Mouse (Mus musculus) intestine, postnatal 0 days (tissue): Measurements from ENCODE around the gene Arhgef2. TPM values are rescaled to one million over a fixed set of nuclear protein-coding genes. Genes with fewer than 3 reads are reported as not detected.
A peak's percentile ranks its signal among the peaks of the same experiment; 100 is the strongest.

Source experiments
- ATAC-seq: fragments of 200-750 bp; cut with Nextera tagmentation; 2 replicates; pipeline ENCODE4 v1.8.0; 2017; ENCODE audit warnings: mild to moderate bottlenecking, moderate TSS enrichment, moderate library complexity
- H3K27ac ChIP-seq: fragments of 300-500 bp; sonication (generic); 2 replicates; pipeline ENCODE4 v1.5.1; 2014; ENCODE audit warnings: mild to moderate bottlenecking, low read depth, low read length, moderate library complexity
- H3K27me3 ChIP-seq: fragments of 300-500 bp; sonication (generic); replicated peaks from 2 replicates; pipeline ENCODE4 v1.6.1; 2014; ENCODE audit warnings: low read length, mixed read lengths; ENCODE audit not compliant: control insufficient read depth, insufficient read depth
- H3K36me3 ChIP-seq: fragments of 300-500 bp; sonication (generic); 2 replicates; pipeline ENCODE4 v1.6.1; 2014; ENCODE audit warnings: mild to moderate bottlenecking, moderate library complexity; ENCODE audit not compliant: control insufficient read depth, insufficient read depth
- H3K4me1 ChIP-seq: fragments of 300-500 bp; sonication (generic); replicated peaks from 2 replicates; pipeline ENCODE4 v1.6.1; 2014; ENCODE audit warnings: antibody characterized with exemption, low read length, mixed read lengths; ENCODE audit not compliant: control insufficient read depth, insufficient read depth
- H3K4me2 ChIP-seq: fragments of 300-500 bp; sonication (generic); replicated peaks from 2 replicates; pipeline ENCODE4 v1.6.1; 2014; ENCODE audit warnings: low read depth, mild to moderate bottlenecking, moderate library complexity
- H3K4me3 ChIP-seq: fragments of 300-500 bp; sonication (generic); 2 replicates; pipeline ENCODE4 v1.5.1; 2014; ENCODE audit warnings: low read depth, low read length
- H3K9ac ChIP-seq: fragments of 300-500 bp; sonication (generic); 2 replicates; pipeline ENCODE4 v1.6.1; 2014; ENCODE audit warnings: mild to moderate bottlenecking, low read depth, low read length
- H3K9me3 ChIP-seq: fragments of 300-500 bp; sonication (generic); 2 replicates; pipeline ENCODE4 v1.6.1; 2016; ENCODE audit warnings: mixed run types; ENCODE audit not compliant: control insufficient read depth
- CTCF ChIP-seq: sonication (generic); IDR thresholded peaks from 2 replicates; pipeline ENCODE4 v1.5.1; 2016; ENCODE audit warnings: low read depth, mild to moderate bottlenecking, control low read depth, antibody characterized with exemption, moderate library complexity
- WGBS: fragments of 180-500 bp; shearing (Covaris S2); extraction: QIAGEN DNeasy Blood & Tissue Kit; methylation state at CpG from one replicate; pipeline ENCODE4 v1.1.7; 2014; 5-methylcytosine and 5-hydroxymethylcytosine counted together
- polyA plus RNA-seq: library from polyadenylated mRNA; unstranded; fragments of >200 nt; fragmentation: Nextera tagmentation; extraction: Ambion mirVana; gene quantifications from 2 replicates; pipeline ENCODE4 v1.2.1, GENCODE M21; 2015

The Arhgef2 gene
- polyA plus RNA-seq, 1 experiment from 2014 or later: 22.1 TPM

DNA sequence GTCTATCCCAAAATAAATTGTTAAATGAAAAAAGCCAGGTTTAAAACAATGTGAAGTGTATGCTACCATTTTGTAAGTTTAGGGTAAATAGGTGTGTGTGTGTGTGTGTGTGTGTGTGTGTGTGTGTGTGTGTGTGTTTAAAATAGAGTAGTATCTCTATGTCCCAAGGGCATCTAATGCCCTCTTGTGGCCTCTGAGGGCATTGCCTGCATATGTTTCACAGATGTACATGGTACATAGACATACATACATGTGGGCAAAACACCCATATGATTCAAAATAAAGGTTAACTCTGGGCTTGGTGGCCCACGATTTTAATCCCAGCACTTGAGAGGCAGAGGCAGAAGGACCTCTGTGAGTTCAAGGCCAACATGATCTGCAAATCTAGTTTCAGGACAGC lies 34.9 kb downstream of the Arhgef2 start:
- Histone ChIP-seq H3K4me2 (no peak overlapping the region), H3K4me3 (no peak overlapping the region), H3K4me1 (no peaks in the 10 kb centered on the region), H3K27me3 (no peaks in the 10 kb centered on the region), H3K9me3 (no peaks in the 10 kb centered on the region), H3K36me3 (peaks cover 83% of the 10 kb centered on the region), H3K9ac (no peak overlapping the region), H3K27ac (no peak overlapping the region)
- TF ChIP-seq CTCF: peak; percentile 86
- 55% methylated on average over 1 of the region's 1 CpGs for WGBS
- ATAC-seq: 0 out of 2 replicates have a peak, but pooled peaks have one; percentile 28

DNA sequence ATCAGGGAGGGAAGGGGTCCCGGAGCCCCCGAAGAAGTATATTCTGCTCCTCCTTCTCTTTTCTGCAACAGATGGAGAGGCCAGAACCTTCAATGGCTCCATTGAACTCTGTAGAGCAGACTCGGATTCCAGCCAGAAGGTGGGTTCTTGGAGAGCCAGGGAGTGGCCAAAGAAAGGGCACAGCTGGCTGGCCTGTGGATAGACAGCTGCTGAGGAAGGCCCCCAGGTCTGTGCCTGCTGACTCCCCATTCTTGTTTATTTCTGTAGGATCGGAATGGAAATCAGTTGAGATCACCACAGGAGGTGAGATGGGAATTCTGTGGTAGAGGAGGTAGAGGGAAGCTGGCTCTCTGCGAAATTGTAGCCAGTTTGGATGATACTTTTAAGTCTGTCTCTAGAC lies 37.3 kb downstream of the Arhgef2 start:
- Histone ChIP-seq H3K4me2 (no peak overlapping the region), H3K36me3 (peaks cover 86% of the 10 kb centered on the region), H3K27ac (no peak overlapping the region), H3K4me3 (no peak overlapping the region), H3K27me3 (no peaks in the 10 kb centered on the region), H3K9ac (no peak overlapping the region), H3K9me3 (no peaks in the 10 kb centered on the region), H3K4me1 (no peaks in the 10 kb centered on the region)
- ATAC-seq: no peak
- no peak for TF ChIP-seq CTCF
- WGBS: 90% methylated on average over 5 of the region's 5 CpGs

DNA sequence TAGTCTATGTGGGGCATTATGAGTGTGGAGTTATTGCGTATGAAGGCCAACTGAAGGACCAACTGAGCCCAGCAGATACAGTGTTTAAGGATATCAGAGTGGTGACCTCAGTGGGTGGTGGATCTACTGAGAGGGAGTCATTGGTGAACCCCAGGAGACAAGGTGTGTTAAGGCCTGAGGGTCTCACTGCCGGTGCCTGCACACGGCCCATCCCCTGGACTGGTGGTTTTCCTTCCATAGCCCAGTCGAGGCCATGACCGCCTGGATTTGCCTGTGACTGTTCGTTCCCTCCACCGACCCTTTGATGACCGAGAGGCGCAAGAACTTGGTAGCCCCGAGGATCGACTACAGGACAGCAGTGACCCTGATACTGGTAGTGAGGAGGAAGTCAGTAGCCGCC lies 40.2 kb downstream of the Arhgef2 start:
- Histone ChIP-seq H3K4me3 (no peak overlapping the region), H3K27me3 (no peaks in the 10 kb centered on the region), H3K4me1 (no peaks in the 10 kb centered on the region), H3K27ac (no peak overlapping the region), H3K9ac (no peak overlapping the region), H3K4me2 (no peak overlapping the region), H3K9me3 (no peaks in the 10 kb centered on the region), H3K36me3 (peaks cover 65% of the 10 kb centered on the region)
- 91% methylated on average over 12 of the region's 12 CpGs for WGBS
- TF ChIP-seq CTCF: no peak
- ATAC-seq: no peak

DNA sequence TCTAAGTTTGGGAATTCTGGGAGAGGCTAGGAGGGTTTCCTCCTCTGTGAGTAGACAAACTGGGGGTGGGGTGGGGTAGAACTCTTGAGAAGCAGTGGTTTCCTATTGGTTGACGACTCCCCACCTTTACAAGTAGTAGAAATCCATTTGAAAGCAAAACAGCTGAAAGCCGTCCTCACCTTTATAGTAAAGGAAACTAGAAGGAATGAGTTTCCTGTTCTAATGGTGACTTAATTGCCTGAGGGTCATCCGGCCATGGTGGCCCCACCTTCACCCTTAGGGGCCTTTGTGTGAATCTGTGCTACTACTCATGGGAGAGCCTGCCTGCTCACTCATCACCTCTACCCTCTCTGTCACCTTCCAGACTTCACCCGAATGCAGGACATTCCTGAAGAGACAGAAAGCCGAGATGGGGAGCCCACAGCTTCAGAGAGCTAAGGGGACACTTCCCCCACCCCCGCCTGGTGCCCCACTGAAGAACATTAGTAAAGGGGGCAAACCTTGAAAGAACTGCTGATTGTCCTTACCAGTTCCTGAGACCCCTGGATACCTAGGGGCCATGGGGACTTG lies 40.7 kb downstream of the Arhgef2 start:
- TF ChIP-seq CTCF: no peak

DNA sequence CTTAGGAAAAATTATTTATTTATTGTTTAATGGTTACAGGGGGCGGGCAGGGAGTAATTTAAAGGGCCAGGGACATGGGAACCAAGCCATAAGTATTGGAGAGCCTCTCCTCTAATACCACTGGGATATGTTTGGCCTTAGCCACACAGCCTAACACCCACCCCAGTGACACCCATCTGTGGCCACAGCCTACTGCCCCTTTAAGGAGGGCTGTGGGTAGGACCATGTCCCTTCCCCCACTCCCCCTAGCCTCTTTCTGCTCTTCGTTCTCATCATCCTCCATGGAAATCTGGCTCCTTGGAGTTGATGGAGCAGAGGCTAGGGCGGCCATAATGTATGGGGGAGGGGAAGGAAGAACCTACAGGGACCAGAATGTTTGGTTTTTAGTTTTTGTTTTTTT lies 41.3 kb downstream of the Arhgef2 start:
- H3K27me3 ChIP-seq: no peaks in the 10 kb centered on the region
- no peak overlapping the region for H3K4me2 ChIP-seq
- ATAC-seq: no peak
- H3K36me3 ChIP-seq: peaks cover 55% of the 10 kb centered on the region
- H3K4me1 ChIP-seq: no peaks in the 10 kb centered on the region
- H3K27ac ChIP-seq: no peak overlapping the region
- no peaks in the 10 kb centered on the region for H3K9me3 ChIP-seq
- no peak for TF ChIP-seq CTCF
- no peak overlapping the region for H3K4me3 ChIP-seq
- no peak overlapping the region for H3K9ac ChIP-seq
- WGBS: 82% methylated on average over 3 of the region's 3 CpGs

More for the DNA sequence above, 40.7 kb downstream of the Arhgef2 start:
- Histone ChIP-seq H3K9me3 (no peaks in the 10 kb centered on the region), H3K4me3 (no peak overlapping the region), H3K36me3 (peaks cover 61% of the 10 kb centered on the region), H3K4me2 (no peak overlapping the region), H3K27ac (no peak overlapping the region), H3K9ac (no peak overlapping the region), H3K4me1 (no peaks in the 10 kb centered on the region), H3K27me3 (no peaks in the 10 kb centered on the region)
- 77% methylated on average over 6 of the region's 6 CpGs for WGBS
- no peak for ATAC-seq

DNA sequence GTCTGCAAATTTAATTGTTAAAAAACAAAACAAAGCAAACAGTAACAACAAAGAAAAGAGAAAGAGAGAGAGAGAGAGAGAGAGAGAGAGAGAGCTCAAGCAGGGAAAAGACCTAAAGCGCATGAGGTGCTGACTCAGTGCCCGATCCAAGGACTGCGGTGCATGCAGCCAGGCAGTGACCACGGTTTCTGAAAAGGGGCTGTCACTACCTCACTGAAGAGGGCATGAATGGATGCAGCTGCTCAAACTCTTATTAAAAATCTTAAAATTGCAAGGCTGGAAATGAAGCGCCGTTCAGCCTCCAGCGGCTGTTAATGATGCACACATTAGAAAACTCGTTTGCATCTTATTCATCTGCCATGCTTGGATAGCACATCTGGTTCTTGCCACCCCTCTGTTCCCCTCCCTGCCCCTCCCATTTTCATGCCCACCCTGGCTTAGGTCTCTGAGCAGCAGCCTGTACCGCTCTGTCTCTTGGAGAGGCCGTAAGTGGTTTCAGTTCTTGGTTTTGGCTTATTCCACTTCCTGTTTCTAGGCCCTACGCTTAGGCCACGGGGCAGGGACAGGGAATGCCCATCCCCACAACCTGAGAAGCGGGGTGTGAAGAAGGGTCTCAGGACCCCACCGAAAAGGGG lies 42.1 kb downstream of the Arhgef2 start:
- WGBS: 87% methylated on average over 14 of the region's 14 CpGs
- Histone ChIP-seq H3K36me3 (peaks cover 47% of the 10 kb centered on the region), H3K9me3 (no peaks in the 10 kb centered on the region), H3K4me3 (no peak overlapping the region), H3K27ac (no peak overlapping the region), H3K9ac (no peak overlapping the region), H3K4me1 (no peaks in the 10 kb centered on the region), H3K27me3 (no peaks in the 10 kb centered on the region), H3K4me2 (no peak overlapping the region)
- TF ChIP-seq CTCF: no peak
- no peak for ATAC-seq
